Mouse (Mus musculus): ENCODE results near the gene Btn2a2. TPM values are rescaled to one million over a fixed set of nuclear protein-coding genes. Genes with fewer than 3 reads are reported as not detected.
A peak's percentile ranks its signal among the peaks of the same experiment; 100 is the strongest.

The Btn2a2 gene
- polyA plus RNA-seq, 1 experiment from 2014 or later = 0.14 TPM

DNA sequence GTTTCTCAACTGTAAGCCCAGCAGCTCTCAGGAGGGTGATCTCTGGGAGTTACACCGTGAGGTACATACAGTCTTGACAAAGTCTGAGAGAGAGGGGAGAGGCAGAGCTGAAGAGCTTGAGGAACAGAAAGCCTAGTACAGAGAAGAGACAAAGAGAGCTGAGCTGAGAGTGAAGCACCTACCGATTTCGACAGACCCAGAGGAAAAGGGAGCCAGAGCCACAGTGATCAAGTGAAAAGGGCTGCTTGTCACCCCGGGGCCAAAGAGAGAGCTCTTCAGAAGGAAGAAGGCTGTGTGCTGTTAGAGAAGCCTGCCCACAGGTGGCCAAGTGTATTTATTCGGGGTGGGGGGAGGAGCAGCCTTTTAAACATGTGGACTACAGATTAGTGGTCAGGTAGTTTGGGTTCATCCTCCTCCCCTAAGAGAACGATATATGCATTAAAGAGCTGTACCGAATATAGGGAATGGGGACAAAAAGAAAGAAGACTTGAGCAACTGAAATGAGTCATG is 23.0 kb downstream of the Btn2a2 start, which contains the start of gene Btn1a1:
Gene Btn1a1, minus strand, starts transcription at position 302 of the 510 bp plus-strand sequence.
- Histone ChIP-seq H3K4me1 (replicated peaks; ENCODE audit: control insufficient read depth, insufficient read depth, low read length) (peaks cover 12% of the 10 kb centered on the region; the same call in 1 of the 2 replicates), H3K27me3 (replicated peaks; ENCODE audit: control insufficient read depth, insufficient read depth, low read length) (no peaks in the 10 kb centered on the region), H3K9ac (ENCODE audit: low read length) (peak within 1 kb of the TSS; percentile 57), H3K36me3 (ENCODE audit: control insufficient read depth, insufficient read depth, low read length) (no peaks in the 10 kb centered on the region), H3K4me2 (ENCODE audit: low read length) (peak within 1 kb of the TSS; percentile 84), H3K4me3 (ENCODE audit: low read depth, low read length) (peak within 1 kb of the TSS; percentile 55), H3K27ac (ENCODE audit: low read depth) (no peak within 1 kb of the TSS; the same call in 1 of the 2 replicates), H3K9me3 (ENCODE audit: control insufficient read depth, low read length) (no peaks in the 10 kb centered on the region)
- no peak for ATAC-seq (replicated peaks; ENCODE audit: low FRiP score, low TSS enrichment, low read depth)
- peak; percentile 63 for DNase-seq (ENCODE audit: low spot score)
- WGBS = 3% methylated on average over 7 of the region's 7 CpGs

DNA sequence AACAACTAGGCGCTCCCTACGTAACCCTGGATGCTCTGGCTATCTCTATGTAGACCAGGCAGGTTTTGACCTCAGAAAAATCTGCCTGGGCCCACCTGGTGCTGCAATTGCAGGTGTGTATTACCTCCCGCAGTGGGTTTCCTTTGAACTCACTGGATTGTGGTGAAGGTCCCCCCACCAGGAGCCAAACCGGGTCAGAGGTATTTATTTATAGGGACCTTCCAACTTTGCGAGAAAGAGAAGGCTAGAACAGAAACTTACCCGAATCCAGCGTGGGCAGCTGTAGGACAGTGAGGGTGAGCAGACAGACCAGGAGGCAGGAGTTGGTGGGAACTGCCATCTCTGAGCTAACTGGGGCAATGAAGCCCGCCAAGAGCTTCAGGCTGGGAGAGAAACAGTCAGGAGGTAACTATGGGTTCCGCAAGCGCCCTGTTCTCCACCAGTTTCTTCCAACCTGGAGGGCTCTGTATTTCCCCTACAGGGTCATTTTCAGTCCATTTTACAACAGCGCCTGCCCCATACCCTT is 23.8 kb downstream of the Btn2a2 start:
- H3K9me3 ChIP-seq (ENCODE audit: control insufficient read depth, low read length) = no peaks in the 10 kb centered on the region
- H3K4me2 ChIP-seq (ENCODE audit: low read length) = peak overlapping the region; percentile 84
- peaks cover 14% of the 10 kb centered on the region; the same call in 1 of the 2 replicates for H3K4me1 ChIP-seq (replicated peaks; ENCODE audit: control insufficient read depth, insufficient read depth, low read length)
- ATAC-seq (replicated peaks; ENCODE audit: low FRiP score, low TSS enrichment, low read depth) (no peak), DNase-seq (ENCODE audit: low spot score) (peak; percentile 63)
- H3K9ac ChIP-seq (ENCODE audit: low read length) = peak overlapping the region; percentile 57
- no peaks in the 10 kb centered on the region for H3K27me3 ChIP-seq (replicated peaks; ENCODE audit: control insufficient read depth, insufficient read depth, low read length)
- no peaks in the 10 kb centered on the region for H3K36me3 ChIP-seq (ENCODE audit: control insufficient read depth, insufficient read depth, low read length)
- H3K27ac ChIP-seq (ENCODE audit: low read depth) = no peak overlapping the region
- peak overlapping the region; percentile 55 for H3K4me3 ChIP-seq (ENCODE audit: low read depth, low read length)
- WGBS = 8% methylated on average over 11 of the region's 11 CpGs

DNA sequence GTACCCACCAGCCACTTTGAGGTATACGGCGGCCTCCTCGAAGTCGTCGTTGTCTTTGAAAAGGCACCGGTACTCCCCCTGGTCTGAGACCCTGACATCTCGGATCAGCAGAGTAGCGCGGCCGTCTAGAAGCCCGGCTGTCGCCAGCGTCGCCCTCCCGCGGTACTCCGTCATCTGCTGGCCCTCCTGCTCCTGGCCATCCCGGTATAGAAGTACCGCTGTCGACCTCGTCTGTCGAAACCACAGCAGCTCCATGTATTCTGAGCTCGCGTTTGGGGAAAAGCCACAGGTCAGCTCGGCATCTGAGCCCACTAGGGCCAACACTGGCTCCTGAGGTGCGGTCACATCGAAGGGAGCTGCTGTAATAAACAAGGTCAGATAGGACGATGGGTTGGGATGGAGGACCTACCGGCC is 24.4 kb downstream of the Btn2a2 start:
- under 1% methylated on average over 29 of the region's 29 CpGs for WGBS
- peak; percentile 17; the same call in 1 of the 2 replicates for ATAC-seq (replicated peaks; ENCODE audit: low FRiP score, low TSS enrichment, low read depth)
- no peak overlapping the region for H3K27ac ChIP-seq (ENCODE audit: low read depth)
- H3K4me1 ChIP-seq (replicated peaks; ENCODE audit: control insufficient read depth, insufficient read depth, low read length) = peaks cover 16% of the 10 kb centered on the region; the same call in 1 of the 2 replicates
- peak; percentile 78 for DNase-seq (ENCODE audit: low spot score)
- H3K36me3 ChIP-seq (ENCODE audit: control insufficient read depth, insufficient read depth, low read length) = no peaks in the 10 kb centered on the region
- peak overlapping the region; percentile 57 for H3K9ac ChIP-seq (ENCODE audit: low read length)
- no peaks in the 10 kb centered on the region for H3K9me3 ChIP-seq (ENCODE audit: control insufficient read depth, low read length)
- H3K4me2 ChIP-seq (ENCODE audit: low read length) = peak overlapping the region; percentile 84
- H3K27me3 ChIP-seq (replicated peaks; ENCODE audit: control insufficient read depth, insufficient read depth, low read length) = no peaks in the 10 kb centered on the region
- H3K4me3 ChIP-seq (ENCODE audit: low read depth, low read length) = peak overlapping the region; percentile 55

- no peaks in the 10 kb centered on the region for H3K9me3 ChIP-seq (ENCODE audit: control insufficient read depth, low read length)
- peak; percentile 97 for DNase-seq (ENCODE audit: low spot score)
Observed at GRCm38 (mm10) chr13:23463381-23464223, 25.1 kb downstream of the Btn2a2 start.

GRCm38 (mm10) chr13:23462669-23463068 is 26.0 kb downstream of the Btn2a2 start:
- H3K4me1 ChIP-seq (replicated peaks; ENCODE audit: control insufficient read depth, insufficient read depth, low read length) = peaks cover 16% of the 10 kb centered on the region; the same call in 1 of the 2 replicates
- no peaks in the 10 kb centered on the region for H3K27me3 ChIP-seq (replicated peaks; ENCODE audit: control insufficient read depth, insufficient read depth, low read length)
- H3K4me2 ChIP-seq (ENCODE audit: low read length) = no peak overlapping the region
- ATAC-seq (replicated peaks; ENCODE audit: low FRiP score, low TSS enrichment, low read depth) = no peak
- no peak overlapping the region for H3K4me3 ChIP-seq (ENCODE audit: low read depth, low read length)
- no peak for DNase-seq (ENCODE audit: low spot score)
- no peaks in the 10 kb centered on the region for H3K36me3 ChIP-seq (ENCODE audit: control insufficient read depth, insufficient read depth, low read length)
- H3K27ac ChIP-seq (ENCODE audit: low read depth) = no peak overlapping the region
- no peaks in the 10 kb centered on the region for H3K9me3 ChIP-seq (ENCODE audit: control insufficient read depth, low read length)
- no peak overlapping the region for H3K9ac ChIP-seq (ENCODE audit: low read length)

More at GRCm38 (mm10) chr13:23463381-23464223, 25.1 kb downstream of the Btn2a2 start:
- no peaks in the 10 kb centered on the region for H3K36me3 ChIP-seq (ENCODE audit: control insufficient read depth, insufficient read depth, low read length)
- H3K4me2 ChIP-seq (ENCODE audit: low read length) = peak overlapping the region; percentile 84
- H3K4me3 ChIP-seq (ENCODE audit: low read depth, low read length) = peak overlapping the region; percentile 55
- peaks cover 16% of the 10 kb centered on the region; the same call in 1 of the 2 replicates for H3K4me1 ChIP-seq (replicated peaks; ENCODE audit: control insufficient read depth, insufficient read depth, low read length)
- under 1% methylated on average over 21 of the region's 21 CpGs for whole genome bisulfite sequencing
- H3K27me3 ChIP-seq (replicated peaks; ENCODE audit: control insufficient read depth, insufficient read depth, low read length) = no peaks in the 10 kb centered on the region
- peak; percentile 73 for ATAC-seq (replicated peaks; ENCODE audit: low FRiP score, low TSS enrichment, low read depth)
- H3K9ac ChIP-seq (ENCODE audit: low read length) = peak overlapping the region; percentile 57
- H3K27ac ChIP-seq (ENCODE audit: low read depth) = no peak overlapping the region

DNA sequence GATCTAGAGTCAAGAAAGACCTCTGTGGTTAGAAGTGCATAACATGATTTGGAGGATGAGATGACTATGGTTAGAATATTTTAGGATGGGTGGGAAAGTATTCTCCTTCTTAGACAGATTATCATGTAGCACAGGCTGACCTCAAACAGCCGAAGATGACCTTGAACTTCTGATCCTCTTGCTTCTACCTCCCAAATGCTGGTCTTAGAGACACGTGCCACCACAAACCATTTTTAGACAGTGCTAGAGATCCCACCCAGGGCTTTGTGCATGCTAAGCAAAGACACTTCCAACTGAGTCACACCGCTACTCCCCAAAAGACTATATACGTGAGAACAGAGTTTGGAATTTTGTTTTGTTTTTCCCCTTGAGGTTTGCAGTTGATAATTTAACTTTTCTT is 26.6 kb downstream of the Btn2a2 start:
- DNase-seq (ENCODE audit: low spot score) (no peak), ATAC-seq (replicated peaks; ENCODE audit: low FRiP score, low TSS enrichment, low read depth) (no peak)
- Histone ChIP-seq H3K27me3 (replicated peaks; ENCODE audit: control insufficient read depth, insufficient read depth, low read length) (no peaks in the 10 kb centered on the region), H3K36me3 (ENCODE audit: control insufficient read depth, insufficient read depth, low read length) (no peaks in the 10 kb centered on the region), H3K4me2 (ENCODE audit: low read length) (no peak overlapping the region), H3K9ac (ENCODE audit: low read length) (no peak overlapping the region), H3K9me3 (ENCODE audit: control insufficient read depth, low read length) (no peaks in the 10 kb centered on the region), H3K4me1 (replicated peaks; ENCODE audit: control insufficient read depth, insufficient read depth, low read length) (peaks cover 16% of the 10 kb centered on the region; the same call in 1 of the 2 replicates), H3K4me3 (ENCODE audit: low read depth, low read length) (no peak overlapping the region), H3K27ac (ENCODE audit: low read depth) (no peak overlapping the region)
- WGBS = 79% methylated on average over 4 of the region's 4 CpGs

- no peak overlapping the region for H3K9ac ChIP-seq (ENCODE audit: low read length)
- 26% methylated on average over 15 of the region's 15 CpGs for WGBS
- DNase-seq (ENCODE audit: low spot score) (no peak), ATAC-seq (replicated peaks; ENCODE audit: low FRiP score, low TSS enrichment, low read depth) (no peak)
- H3K36me3 ChIP-seq (ENCODE audit: control insufficient read depth, insufficient read depth, low read length) = no peaks in the 10 kb centered on the region
- no peak overlapping the region for H3K27ac ChIP-seq (ENCODE audit: low read depth)
- H3K4me3 ChIP-seq (ENCODE audit: low read depth, low read length) = no peak overlapping the region
- H3K4me2 ChIP-seq (ENCODE audit: low read length) = peak overlapping the region; percentile 20; the same call in 1 of the 2 replicates
- H3K9me3 ChIP-seq (ENCODE audit: control insufficient read depth, low read length) = no peaks in the 10 kb centered on the region
- H3K27me3 ChIP-seq (replicated peaks; ENCODE audit: control insufficient read depth, insufficient read depth, low read length) = no peaks in the 10 kb centered on the region
- 0 out of 2 replicates have a peak, but pooled peaks cover 4% of the 10 kb centered on the region for H3K4me1 ChIP-seq (replicated peaks; ENCODE audit: control insufficient read depth, insufficient read depth, low read length)
Observed at GRCm38 (mm10) chr13:23459264-23459846, 29.3 kb downstream of the Btn2a2 start.

DNA sequence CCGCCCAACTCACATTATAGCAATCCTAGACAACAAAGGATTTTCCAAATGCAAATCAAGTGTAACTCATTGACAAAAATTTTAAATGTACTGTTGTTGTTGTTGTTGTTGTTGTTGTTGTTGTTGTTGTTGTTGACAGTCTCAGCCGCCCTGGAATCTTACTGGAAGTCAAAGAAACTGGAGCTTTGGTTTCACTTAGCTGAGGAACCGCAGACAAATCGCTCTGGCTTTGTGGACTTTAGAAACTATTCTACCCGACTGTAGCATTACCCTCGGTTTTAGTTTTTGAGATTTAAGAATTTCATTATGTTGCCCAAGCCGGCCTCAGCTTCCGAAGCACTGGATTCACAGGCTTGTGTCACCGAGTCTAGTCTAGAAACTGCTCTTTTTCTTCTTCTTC is 34.7 kb downstream of the Btn2a2 start:
- H3K9ac ChIP-seq (ENCODE audit: low read length) = peak overlapping the region; percentile 60
- peak overlapping the region; percentile 49 for H3K4me2 ChIP-seq (ENCODE audit: low read length)
- H3K27ac ChIP-seq (ENCODE audit: low read depth) = peak overlapping the region; percentile 87
- no peaks in the 10 kb centered on the region for H3K27me3 ChIP-seq (replicated peaks; ENCODE audit: control insufficient read depth, insufficient read depth, low read length)
- no peaks in the 10 kb centered on the region for H3K36me3 ChIP-seq (ENCODE audit: control insufficient read depth, insufficient read depth, low read length)
- WGBS = under 1% methylated on average over 9 of the region's 9 CpGs
- DNase-seq (ENCODE audit: low spot score) = peak; percentile 64
- H3K4me1 ChIP-seq (replicated peaks; ENCODE audit: control insufficient read depth, insufficient read depth, low read length) = no peaks in the 10 kb centered on the region
- no peaks in the 10 kb centered on the region for H3K9me3 ChIP-seq (ENCODE audit: control insufficient read depth, low read length)
- ATAC-seq (replicated peaks; ENCODE audit: low FRiP score, low TSS enrichment, low read depth) = no peak
- H3K4me3 ChIP-seq (ENCODE audit: low read depth, low read length) = peak overlapping the region; percentile 53
